Mouse (Mus musculus): ENCODE measurements at regions not wholly inside any gene's neighbourhood (a gene's known extent, or its start where the extent isn't known, plus 50 kb on each side); places are given as distances from the start of the nearest gene placed in this dataset.

DNA sequence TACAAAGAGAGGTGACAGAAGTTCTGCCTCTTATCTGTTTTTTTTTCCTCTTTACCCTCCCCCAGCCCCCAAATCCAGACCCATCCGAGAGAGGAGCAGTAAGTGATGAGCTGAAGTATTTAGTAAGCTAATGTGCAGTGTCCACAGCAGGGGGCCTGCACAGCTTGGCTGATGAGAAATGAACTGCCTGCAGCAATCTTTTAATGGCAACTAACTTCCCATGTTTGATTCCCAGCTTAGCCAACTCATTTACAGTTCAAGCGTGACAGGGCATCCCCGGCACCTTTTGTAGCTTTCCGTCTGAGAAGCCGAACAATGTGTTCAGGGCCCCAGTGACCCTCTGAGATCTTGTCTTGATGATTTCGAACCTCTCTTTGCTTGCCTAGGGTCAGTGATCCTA, 486.8 kb upstream of the Fam92a start:
- TF ChIP-seq CTCF (IDR thresholded peaks at IDR 0.05; ENCODE audit: borderline replicate concordance, control insufficient read depth, extremely low read depth, insufficient read depth, low read length, poor library complexity) (no peak), POLR2A (IDR thresholded peaks at IDR 0.05; ENCODE audit: control insufficient read depth, extremely low read depth, insufficient read depth, low read length, poor library complexity) (no peak)
